Mouse (Mus musculus): Measurements from ENCODE around the gene Col4a4. TPM values are rescaled to one million over a fixed set of nuclear protein-coding genes. Genes with fewer than 3 reads are reported as not detected.

The Col4a4 gene
- total RNA-seq, 2 experiments from 2014 or later: 1.7 TPM

GRCm38 (mm10) chr1:82429061-82429460 is 157.6 kb downstream of the Col4a4 start:
- no peak for DNase-seq
- intact Hi-C loops (cut with DNase I): no loop called here

GRCm38 (mm10) chr1:82427729-82428128 is 158.9 kb downstream of the Col4a4 start:
- intact Hi-C loops (cut with DNase I): no loop called here
- no peak for DNase-seq

- intact Hi-C loops (cut with DNase I): no loop called here
These were observed 171.0 kb downstream of the Col4a4 start for GRCm38 (mm10) chr1:82415641-82416040.

GRCm38 (mm10) chr1:82414434-82415045 is 172.1 kb downstream of the Col4a4 start:
- no peak for DNase-seq
- intact Hi-C loops (cut with DNase I): no loop called here

More at GRCm38 (mm10) chr1:82415641-82416040, 171.0 kb downstream of the Col4a4 start:
- no peak for DNase-seq

GRCm38 (mm10) chr1:82412085-82412484 is 174.6 kb downstream of the Col4a4 start:
- DNase-seq: no peak
- intact Hi-C loops (cut with DNase I): no loop called here

GRCm38 (mm10) chr1:82411521-82411920 is 175.1 kb downstream of the Col4a4 start:
- DNase-seq: no peak
- intact Hi-C loops (cut with DNase I): no loop called here

GRCm38 (mm10) chr1:82410548-82410947 is 176.1 kb downstream of the Col4a4 start:
- intact Hi-C loops (cut with DNase I): no loop called here
- no peak for DNase-seq

- intact Hi-C loops (cut with DNase I): no loop called here
- no peak for DNase-seq
These were observed 177.4 kb downstream of the Col4a4 start for GRCm38 (mm10) chr1:82409271-82409670.

- intact Hi-C loops (cut with DNase I): no loop called here
- DNase-seq: no peak
These were observed 178.9 kb downstream of the Col4a4 start for GRCm38 (mm10) chr1:82407786-82408185.

Other genes with a start within 250 kb of the Col4a4 start
- 1 to 10 TPM in 1 of 2 experiments, under 1 TPM in 1; 0.32 to 1.1 TPM for gene Col4a3, start 72 bp upstream of the Col4a4 start, total RNA-seq (2021)
- 100 to 1,000 TPM; 257 to 259 TPM for gene Mff, start 138.0 kb upstream of the Col4a4 start, total RNA-seq (2021)
- not detected for gene Tm4sf20, start 181.6 kb upstream of the Col4a4 start, total RNA-seq (2021)
- gene Gm47791, start 184.4 kb upstream of the Col4a4 start, total RNA-seq (2021): not detected